Mouse (Mus musculus) intestine, embryonic 14.5 days (tissue): Measurements from ENCODE around the gene Srgap3. TPM values are rescaled to one million over a fixed set of nuclear protein-coding genes. Genes with fewer than 3 reads are reported as not detected.

Experiments
- ATAC-seq: fragments of 200-750 bp; cut with Nextera tagmentation; replicated peaks from 2 replicates; pipeline ENCODE4 v1.8.0; 2017; ENCODE audit warnings: low read depth, moderate number of reproducible peaks, moderate TSS enrichment, moderate library complexity; ENCODE audit not compliant: low FRiP score, low TSS enrichment
- DNase-seq: peaks from one replicate; pipeline ENCODE4 v3.0.0-alpha.2; 2018; ENCODE audit warnings: low spot score
- H3K27ac ChIP-seq: fragments of 300-500 bp; sonication (generic); 2 replicates; pipeline ENCODE4 v1.5.1; 2014; ENCODE audit warnings: low read depth, mild to moderate bottlenecking, control low read depth
- H3K27me3 ChIP-seq: fragments of 300-500 bp; sonication (generic); replicated peaks from 2 replicates; pipeline ENCODE4 v1.6.1; 2014; ENCODE audit warnings: low read length, control low read depth; ENCODE audit not compliant: control insufficient read depth, insufficient read depth
- H3K36me3 ChIP-seq: fragments of 300-500 bp; sonication (generic); 2 replicates; pipeline ENCODE4 v1.6.1; 2014; ENCODE audit warnings: low read length, control low read depth; ENCODE audit not compliant: control insufficient read depth, insufficient read depth
- H3K4me1 ChIP-seq: fragments of 300-500 bp; sonication (generic); replicated peaks from 2 replicates; pipeline ENCODE4 v1.6.1; 2014; ENCODE audit warnings: low read length, control low read depth, mixed read lengths; ENCODE audit not compliant: control insufficient read depth, insufficient read depth
- H3K4me2 ChIP-seq: fragments of 300-500 bp; sonication (generic); 2 replicates; pipeline ENCODE4 v1.6.1; 2014; ENCODE audit warnings: low read length
- H3K4me3 ChIP-seq: fragments of 300-500 bp; sonication (generic); 2 replicates; pipeline ENCODE4 v1.5.1; 2014; ENCODE audit warnings: low read depth, low read length, control low read depth, mixed read lengths
- H3K9ac ChIP-seq: fragments of 300-500 bp; sonication (generic); 2 replicates; pipeline ENCODE4 v1.6.1; 2014; ENCODE audit warnings: mild to moderate bottlenecking, low read length
- H3K9me3 ChIP-seq: fragments of 300-500 bp; sonication (generic); 2 replicates; pipeline ENCODE4 v1.6.1; 2016; ENCODE audit warnings: low read length, control low read depth; ENCODE audit not compliant: control insufficient read depth
- WGBS: fragments of 180-500 bp; shearing (Covaris S2); extraction: QIAGEN DNeasy Blood & Tissue Kit; methylation state at CpG from one replicate; pipeline ENCODE4 v1.1.7; 2014; 5-methylcytosine and 5-hydroxymethylcytosine counted together
- polyA plus RNA-seq: library from polyadenylated mRNA; unstranded; fragments of >200 nt; fragmentation: Nextera tagmentation; extraction: Ambion mirVana; gene quantifications from 2 replicates; pipeline ENCODE4 v1.2.1, GENCODE M21; 2014

Srgap3 gene
- polyA plus RNA-seq, 1 experiment from 2014 or later = 6.8 TPM

DNA sequence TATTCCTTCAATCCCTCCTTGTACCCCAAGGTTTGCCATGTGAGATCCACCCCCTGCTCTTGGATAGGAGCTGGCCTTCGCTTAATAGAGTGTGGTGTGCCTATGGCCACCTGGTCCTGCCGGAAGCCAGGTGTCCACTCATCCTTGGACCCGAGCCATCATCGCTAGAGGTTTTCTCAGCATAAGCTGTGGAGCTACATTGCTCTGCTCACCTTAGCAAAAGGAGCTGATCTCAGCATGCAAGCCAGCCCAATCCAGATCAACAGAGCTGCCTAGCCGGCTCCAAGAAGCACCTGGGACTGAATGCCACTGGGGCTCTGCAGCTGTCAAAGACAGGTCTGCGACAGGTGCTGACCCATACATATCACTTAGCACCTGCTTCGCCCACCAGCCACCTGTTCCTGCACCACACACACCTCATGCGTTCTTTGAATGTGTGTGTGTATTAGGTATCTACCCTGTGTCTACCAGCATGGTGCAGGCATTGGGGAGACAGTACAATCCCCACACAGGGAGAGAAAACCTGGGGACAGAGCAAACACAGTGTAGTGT lies 98.4 kb downstream of the Srgap3 start:
- Histone ChIP-seq H3K9ac (no peak overlapping the region), H3K27ac (no peak overlapping the region), H3K4me1 (no peaks in the 10 kb centered on the region), H3K36me3 (no peaks in the 10 kb centered on the region), H3K27me3 (no peaks in the 10 kb centered on the region), H3K9me3 (no peaks in the 10 kb centered on the region), H3K4me3 (no peak overlapping the region), H3K4me2 (no peak overlapping the region)
- DNase-seq (no peak), ATAC-seq (no peak)
- 95% methylated on average over 8 of the region's 8 CpGs for WGBS

DNA sequence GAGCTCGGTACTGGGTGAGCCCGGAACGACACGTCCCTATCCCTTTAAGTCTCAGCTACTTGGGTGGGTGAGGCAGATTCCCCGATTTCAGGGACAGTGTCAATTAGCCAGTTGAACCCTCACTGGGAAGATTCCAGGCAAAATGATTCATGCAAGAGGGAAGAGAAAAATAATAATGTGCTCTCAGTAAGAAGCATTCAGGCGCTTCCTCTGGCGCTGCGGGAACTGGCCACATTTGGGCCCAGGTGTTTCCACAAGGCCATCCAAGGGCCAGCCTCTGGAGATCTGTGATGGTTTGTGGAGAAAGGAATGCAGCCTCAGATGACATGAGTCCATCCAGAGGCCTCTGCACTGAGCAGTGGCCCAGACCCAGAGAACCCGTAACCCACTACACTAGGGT lies 100.2 kb downstream of the Srgap3 start:
- no peak overlapping the region for H3K27ac ChIP-seq
- H3K4me1 ChIP-seq = no peaks in the 10 kb centered on the region
- no peak for DNase-seq
- no peaks in the 10 kb centered on the region for H3K9me3 ChIP-seq
- WGBS = 91% methylated on average over 9 of the region's 9 CpGs
- no peak for ATAC-seq
- no peak overlapping the region for H3K9ac ChIP-seq
- H3K4me3 ChIP-seq = no peak overlapping the region
- H3K4me2 ChIP-seq = no peak overlapping the region
- H3K27me3 ChIP-seq = no peaks in the 10 kb centered on the region
- H3K36me3 ChIP-seq = no peaks in the 10 kb centered on the region

DNA sequence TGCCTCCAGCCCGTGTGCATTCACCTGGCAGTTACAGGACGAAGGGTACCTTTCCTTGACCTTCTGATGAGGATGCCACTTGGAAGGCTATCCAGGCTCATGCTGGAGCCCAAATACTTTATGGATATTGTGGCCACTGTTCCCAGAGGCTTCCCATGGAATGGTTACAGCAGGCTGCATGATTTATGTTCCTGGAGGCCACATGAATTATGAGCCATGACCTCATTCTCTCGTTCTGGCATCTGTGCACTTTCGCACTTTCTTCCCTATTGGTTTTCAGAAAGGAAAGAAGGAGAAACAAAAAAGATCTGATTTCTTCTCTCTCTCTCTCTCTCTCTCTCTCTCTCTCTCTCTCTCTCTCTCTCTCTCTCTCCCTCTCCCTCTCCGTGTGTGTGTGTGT lies 104.6 kb downstream of the Srgap3 start:
- ATAC-seq (no peak), DNase-seq (no peak)
- Histone ChIP-seq H3K9ac (no peak overlapping the region), H3K36me3 (no peaks in the 10 kb centered on the region), H3K27ac (no peak overlapping the region), H3K4me1 (no peaks in the 10 kb centered on the region), H3K9me3 (no peaks in the 10 kb centered on the region), H3K27me3 (no peaks in the 10 kb centered on the region), H3K4me2 (no peak overlapping the region), H3K4me3 (no peak overlapping the region)
- WGBS = 41% methylated on average over 4 of the region's 5 CpGs

DNA sequence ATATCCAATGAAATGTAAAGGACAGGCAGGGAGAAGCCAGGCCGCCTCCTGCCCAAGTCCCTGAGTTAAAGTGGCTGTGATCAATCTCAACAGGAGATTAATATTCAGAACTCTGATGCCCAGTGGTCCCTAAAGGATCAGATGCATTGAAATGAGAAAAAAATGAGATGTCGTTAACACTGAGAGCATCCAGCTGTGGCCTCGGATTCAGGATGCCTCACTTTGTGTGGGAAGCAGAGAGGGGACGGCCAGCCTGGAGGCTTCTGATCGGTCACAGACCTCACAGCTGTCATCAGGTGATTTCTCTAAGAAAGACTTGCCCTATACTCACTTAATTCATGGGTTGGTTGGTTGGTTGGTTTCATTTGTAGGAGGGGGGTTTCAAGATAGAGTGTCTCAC lies 106.7 kb downstream of the Srgap3 start:
- no peak overlapping the region for H3K9ac ChIP-seq
- no peaks in the 10 kb centered on the region for H3K9me3 ChIP-seq
- WGBS = 74% methylated on average over 5 of the region's 5 CpGs
- ATAC-seq (no peak), DNase-seq (no peak)
- H3K27me3 ChIP-seq = no peaks in the 10 kb centered on the region
- no peaks in the 10 kb centered on the region for H3K36me3 ChIP-seq
- no peak overlapping the region for H3K4me3 ChIP-seq
- H3K27ac ChIP-seq = no peak overlapping the region
- no peaks in the 10 kb centered on the region for H3K4me1 ChIP-seq
- H3K4me2 ChIP-seq = no peak overlapping the region

DNA sequence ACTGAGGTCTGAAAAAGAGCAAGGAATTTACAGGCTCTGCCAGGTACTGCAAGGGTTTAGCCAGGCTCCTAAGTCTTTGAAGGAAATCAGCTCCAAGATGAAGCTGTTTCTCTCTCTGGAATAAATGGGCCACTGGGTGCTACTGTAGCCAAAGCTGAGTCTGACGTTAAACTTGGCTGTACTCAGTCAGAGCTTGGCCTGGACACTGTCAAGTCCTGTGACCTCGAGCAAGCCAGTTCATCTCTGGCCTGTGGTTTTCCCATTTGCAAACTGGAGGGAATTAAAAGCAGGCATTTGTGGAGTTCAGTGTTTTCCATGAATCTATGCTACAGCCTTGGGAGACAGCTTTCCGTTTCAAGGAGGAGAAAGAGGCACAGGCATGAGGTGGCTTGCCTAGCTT lies 107.7 kb downstream of the Srgap3 start:
- Histone ChIP-seq H3K9ac (no peak overlapping the region), H3K4me1 (no peaks in the 10 kb centered on the region), H3K27ac (no peak overlapping the region), H3K4me2 (no peak overlapping the region), H3K4me3 (no peak overlapping the region), H3K36me3 (no peaks in the 10 kb centered on the region), H3K9me3 (no peaks in the 10 kb centered on the region), H3K27me3 (no peaks in the 10 kb centered on the region)
- 47% methylated on average over 3 of the region's 3 CpGs for WGBS
- ATAC-seq = no peak
- DNase-seq = no peak

DNA sequence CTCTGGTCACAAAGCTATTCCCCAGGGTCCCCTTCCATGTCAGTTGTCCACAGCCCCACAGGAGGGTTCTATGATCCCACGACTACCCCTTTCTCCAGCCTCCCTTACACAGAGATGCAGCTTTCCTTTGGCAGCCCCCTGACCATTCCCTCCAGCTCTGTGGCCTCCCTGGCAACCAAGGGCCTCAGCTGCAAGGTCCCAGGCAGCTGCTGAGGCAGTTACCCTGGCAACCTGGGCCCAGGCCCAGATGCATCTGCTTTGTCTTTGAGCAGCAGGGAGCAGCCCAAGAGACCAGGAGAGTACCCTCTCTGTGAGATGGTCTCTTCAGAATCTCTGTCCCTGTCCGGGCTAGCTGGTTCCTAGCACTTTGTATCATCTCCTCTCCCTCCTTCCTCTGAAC lies 108.2 kb downstream of the Srgap3 start:
- Histone ChIP-seq H3K9ac (no peak overlapping the region), H3K4me1 (peaks cover 3% of the 10 kb centered on the region; the same call in 1 of the 2 replicates), H3K4me3 (no peak overlapping the region), H3K36me3 (no peaks in the 10 kb centered on the region), H3K27ac (no peak overlapping the region), H3K4me2 (no peak overlapping the region), H3K9me3 (no peaks in the 10 kb centered on the region), H3K27me3 (no peaks in the 10 kb centered on the region)
- DNase-seq = no peak
- 69% methylated on average over 2 of the region's 2 CpGs for WGBS
- ATAC-seq = no peak

DNA sequence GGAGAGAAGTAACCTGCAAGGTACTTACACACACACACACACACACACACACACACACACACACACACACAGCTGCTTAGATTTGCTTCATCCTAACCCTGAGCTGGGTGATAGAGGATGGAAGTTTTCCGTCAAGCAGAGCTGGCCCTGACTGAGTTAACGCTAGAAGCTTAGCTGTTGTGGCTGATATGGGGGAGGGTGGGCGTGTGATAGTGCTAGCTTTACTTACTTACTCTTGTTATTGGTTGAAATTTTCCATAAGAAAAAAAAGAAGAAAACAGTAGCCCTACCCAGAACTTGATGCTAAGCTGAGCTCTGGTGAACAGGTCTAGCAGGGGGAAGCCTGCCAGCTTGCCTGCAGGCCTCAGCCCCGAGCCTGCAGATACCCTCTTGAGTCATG lies 110.4 kb downstream of the Srgap3 start:
- no peak overlapping the region for H3K9ac ChIP-seq
- WGBS = 83% methylated on average over 4 of the region's 4 CpGs
- no peaks in the 10 kb centered on the region for H3K27me3 ChIP-seq
- no peaks in the 10 kb centered on the region for H3K9me3 ChIP-seq
- no peak overlapping the region for H3K4me3 ChIP-seq
- DNase-seq = no peak
- no peak for ATAC-seq
- peaks cover 4% of the 10 kb centered on the region; the same call in 1 of the 2 replicates for H3K4me1 ChIP-seq
- no peak overlapping the region for H3K27ac ChIP-seq
- H3K4me2 ChIP-seq = no peak overlapping the region
- H3K36me3 ChIP-seq = no peaks in the 10 kb centered on the region

DNA sequence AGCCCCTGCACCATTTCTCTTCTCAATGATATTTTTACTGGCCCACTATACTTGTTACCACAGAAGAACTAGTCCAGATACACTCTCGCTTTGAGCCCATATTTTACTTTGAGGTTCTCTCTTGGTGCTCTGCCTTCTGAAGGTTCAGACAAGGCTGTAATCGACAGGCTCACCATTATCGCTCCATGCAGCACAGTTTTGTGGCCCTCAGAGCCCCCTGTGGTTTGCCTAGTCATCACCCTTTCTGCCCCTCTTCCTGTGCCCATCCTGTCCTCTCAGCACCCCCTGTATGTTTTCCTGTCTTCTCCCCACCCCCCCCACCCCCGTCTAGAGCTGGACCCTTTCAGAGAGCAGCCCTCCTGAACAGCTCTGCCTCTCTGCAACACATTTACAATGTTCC lies 111.7 kb downstream of the Srgap3 start:
- H3K27ac ChIP-seq = no peak overlapping the region
- no peak overlapping the region for H3K9ac ChIP-seq
- H3K9me3 ChIP-seq = no peaks in the 10 kb centered on the region
- no peaks in the 10 kb centered on the region for H3K36me3 ChIP-seq
- H3K27me3 ChIP-seq = no peaks in the 10 kb centered on the region
- DNase-seq (no peak), ATAC-seq (no peak)
- 76% methylated on average over 4 of the region's 4 CpGs for WGBS
- H3K4me2 ChIP-seq = no peak overlapping the region
- H3K4me1 ChIP-seq = peaks cover 4% of the 10 kb centered on the region; the same call in 1 of the 2 replicates
- H3K4me3 ChIP-seq = no peak overlapping the region

DNA sequence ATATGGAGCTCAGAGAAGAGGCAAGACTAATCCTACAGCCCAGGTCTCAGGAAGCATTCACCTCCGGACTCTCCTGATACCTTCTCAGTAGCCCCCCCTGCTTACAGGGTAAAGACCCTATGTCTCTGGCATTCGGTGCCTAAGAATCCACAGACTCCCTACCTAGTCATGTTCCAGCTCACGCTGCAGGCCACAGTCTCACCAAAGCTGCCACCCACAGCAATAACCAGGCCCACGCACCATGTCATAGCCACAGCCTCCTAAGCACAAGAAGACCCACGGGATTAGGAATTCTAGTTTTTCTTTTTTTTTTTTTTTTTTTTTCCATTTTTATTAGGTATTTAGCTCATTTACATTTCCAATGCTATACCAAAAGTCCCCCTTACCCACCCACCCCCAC lies 112.6 kb downstream of the Srgap3 start:
- ATAC-seq (no peak), DNase-seq (no peak)
- WGBS = 89% methylated on average over 5 of the region's 5 CpGs
- no peak overlapping the region for H3K4me2 ChIP-seq
- H3K36me3 ChIP-seq = no peaks in the 10 kb centered on the region
- H3K9ac ChIP-seq = no peak overlapping the region
- H3K4me1 ChIP-seq = peaks cover 8% of the 10 kb centered on the region; the same call in 1 of the 2 replicates
- no peak overlapping the region for H3K27ac ChIP-seq
- no peak overlapping the region for H3K4me3 ChIP-seq
- no peaks in the 10 kb centered on the region for H3K27me3 ChIP-seq
- no peaks in the 10 kb centered on the region for H3K9me3 ChIP-seq
